Mouse (Mus musculus): ENCODE results near the gene Ints14. TPM values are rescaled to one million over a fixed set of nuclear protein-coding genes. Genes with fewer than 3 reads are reported as not detected.
A peak's percentile ranks its signal among the peaks of the same experiment; 100 is the strongest.

The Ints14 gene
- polyA plus RNA-seq, 1 experiment: 35.0 TPM

DNA sequence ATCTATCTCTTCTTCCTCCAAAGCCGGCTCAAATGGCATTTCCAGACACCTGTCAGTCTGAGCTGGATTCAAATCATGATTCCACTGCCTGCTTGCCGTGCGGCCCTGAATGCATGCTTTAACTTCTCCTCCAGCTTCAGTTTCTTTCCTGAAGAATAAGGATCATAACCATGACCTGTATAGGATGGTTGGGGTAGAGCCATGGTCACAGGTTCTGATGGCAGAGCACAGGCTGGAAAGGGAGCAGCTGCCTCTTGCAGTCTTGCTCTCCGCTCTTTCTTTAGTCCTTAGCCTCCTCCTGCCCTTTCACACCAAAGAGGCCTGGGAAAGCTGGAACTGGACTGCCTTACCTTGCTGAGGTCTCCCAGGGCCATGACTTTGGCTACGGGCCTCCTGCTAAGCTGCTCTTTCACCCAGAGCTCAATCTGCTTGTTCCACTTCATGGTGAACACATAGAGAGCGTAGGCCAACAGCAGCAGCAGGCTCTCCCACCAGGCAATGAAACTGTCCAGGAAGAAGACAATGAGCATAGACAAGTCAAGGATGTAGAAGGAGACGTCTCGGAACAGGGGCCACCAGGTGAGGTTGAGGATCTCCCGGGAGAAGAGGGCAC, 13.1 kb upstream of the Ints14 start:
- no peak overlapping the region for H3K27ac ChIP-seq (ENCODE audit: insufficient read depth, low read length)
- H3K4me3 ChIP-seq (ENCODE audit: insufficient read depth, low read length): no peak overlapping the region
- TF ChIP-seq POLR2A (IDR thresholded peaks at IDR 0.05; ENCODE audit: low read depth, low read length) (no peak), CTCF (IDR thresholded peaks at IDR 0.05; ENCODE audit: borderline replicate concordance, insufficient read depth, low read length) (no peak)
- H3K4me1 ChIP-seq (ENCODE audit: control insufficient read depth, insufficient read depth, low read length): no peaks in the 10 kb centered on the region

DNA sequence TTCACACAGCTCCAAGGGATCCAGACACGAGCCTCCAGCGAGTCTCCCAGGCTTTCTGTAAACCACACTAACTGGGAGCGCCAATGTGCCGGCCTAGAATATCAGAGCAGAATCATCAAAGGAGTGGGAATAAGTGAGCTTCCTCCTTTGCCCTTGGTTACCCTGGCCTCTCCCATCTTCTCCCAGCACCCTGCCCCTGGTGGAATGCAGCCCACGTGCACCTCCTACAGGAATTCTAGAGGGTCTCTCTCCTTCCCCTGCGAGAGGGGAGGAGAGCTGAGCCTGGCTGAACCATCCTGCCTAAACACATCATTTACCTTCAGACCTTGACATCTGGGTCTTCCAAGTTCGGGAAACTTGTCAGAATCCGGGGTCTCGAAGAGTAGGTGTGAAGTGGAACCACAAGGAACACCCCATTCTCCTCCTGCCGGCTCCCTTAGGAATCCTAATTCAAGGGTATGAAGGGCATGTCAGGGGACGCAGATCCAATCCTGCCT, 9.5 kb upstream of the Ints14 start, which contains the start of gene Slc24a1:
TSS of gene Slc24a1 (minus strand) at position 447 of the 497 bp plus-strand sequence.
- TF ChIP-seq POLR2A (IDR thresholded peaks at IDR 0.05; ENCODE audit: low read depth, low read length) (no peak), CTCF (IDR thresholded peaks at IDR 0.05; ENCODE audit: borderline replicate concordance, insufficient read depth, low read length) (no peak)
- H3K4me1 ChIP-seq (ENCODE audit: control insufficient read depth, insufficient read depth, low read length): no peaks in the 10 kb centered on the region
- no peak within 1 kb of the TSS for H3K4me3 ChIP-seq (ENCODE audit: insufficient read depth, low read length)
- H3K27ac ChIP-seq (ENCODE audit: insufficient read depth, low read length): no peak within 1 kb of the TSS

DNA sequence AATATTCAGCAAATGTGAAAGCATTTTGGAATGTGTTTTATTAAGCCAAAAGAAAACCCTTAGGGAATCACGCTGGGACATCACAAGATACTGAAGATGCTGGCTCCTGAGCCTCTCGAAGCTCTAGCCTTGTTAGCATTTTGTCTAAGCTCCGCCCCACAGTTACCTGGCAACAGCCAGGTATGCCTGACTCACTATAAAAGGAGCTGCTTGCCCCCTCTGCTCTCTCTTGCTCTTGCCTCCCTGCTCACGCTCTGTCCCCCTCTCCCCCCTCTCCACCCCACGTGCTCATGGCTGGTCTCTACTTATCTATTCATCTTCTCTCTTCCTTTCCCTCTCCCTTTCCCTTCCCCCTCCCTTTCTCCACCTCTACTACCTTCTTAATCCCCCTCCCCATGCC, 8.7 kb upstream of the Ints14 start:
- H3K4me1 ChIP-seq (ENCODE audit: control insufficient read depth, insufficient read depth, low read length): no peaks in the 10 kb centered on the region
- no peak overlapping the region for H3K27ac ChIP-seq (ENCODE audit: insufficient read depth, low read length)
- TF ChIP-seq CTCF (IDR thresholded peaks at IDR 0.05; ENCODE audit: borderline replicate concordance, insufficient read depth, low read length): no peak
- no peak for TF ChIP-seq POLR2A (IDR thresholded peaks at IDR 0.05; ENCODE audit: low read depth, low read length)

DNA sequence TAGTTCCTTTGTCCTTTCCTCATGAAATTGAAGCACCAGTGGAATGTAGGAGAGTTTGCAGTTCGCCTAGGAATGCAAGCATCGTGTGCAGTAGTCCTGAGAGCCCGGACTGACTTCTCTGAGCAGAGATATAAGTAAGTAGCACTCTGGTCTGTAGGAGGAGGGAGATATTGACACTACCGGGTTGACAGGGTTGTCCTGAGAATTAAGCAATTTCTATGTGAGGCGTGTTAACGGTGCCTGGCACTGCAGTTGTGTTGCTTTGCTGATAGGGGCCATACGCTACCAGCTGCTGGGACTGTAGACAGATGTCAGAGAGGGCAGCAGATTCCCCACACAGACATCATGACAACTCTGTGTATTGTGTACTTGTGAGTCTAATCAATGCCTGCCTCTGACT, 7.5 kb upstream of the Ints14 start:
- H3K4me3 ChIP-seq (ENCODE audit: insufficient read depth, low read length): no peak overlapping the region
- H3K4me1 ChIP-seq (ENCODE audit: control insufficient read depth, insufficient read depth, low read length): no peaks in the 10 kb centered on the region
- TF ChIP-seq CTCF (IDR thresholded peaks at IDR 0.05; ENCODE audit: borderline replicate concordance, insufficient read depth, low read length): no peak
- TF ChIP-seq POLR2A (IDR thresholded peaks at IDR 0.05; ENCODE audit: low read depth, low read length): no peak
- no peak overlapping the region for H3K27ac ChIP-seq (ENCODE audit: insufficient read depth, low read length)

More for the DNA sequence above, 8.7 kb upstream of the Ints14 start:
- no peak overlapping the region for H3K4me3 ChIP-seq (ENCODE audit: insufficient read depth, low read length)

DNA sequence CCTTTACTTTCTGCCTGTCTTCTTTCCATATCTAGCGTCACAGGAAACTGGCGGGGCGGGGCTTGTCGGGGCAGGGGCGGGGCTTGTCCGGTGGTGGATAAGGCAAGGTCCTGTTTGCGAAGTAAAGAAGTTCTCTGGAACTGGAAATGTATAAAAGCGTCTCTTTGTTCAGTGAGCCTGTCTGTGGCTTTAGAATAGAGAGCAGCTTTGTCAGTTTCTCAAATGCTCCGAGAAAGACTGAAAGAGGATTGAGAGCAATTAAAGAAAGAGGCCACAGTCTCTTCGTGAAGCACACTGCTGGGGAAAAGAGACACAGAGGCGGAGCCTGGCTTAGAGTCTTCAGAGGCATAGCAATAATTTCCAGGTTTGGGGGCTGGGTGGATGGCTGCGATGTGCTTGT, 4.4 kb upstream of the Ints14 start:
- TF ChIP-seq CTCF (IDR thresholded peaks at IDR 0.05; ENCODE audit: borderline replicate concordance, insufficient read depth, low read length): no peak
- TF ChIP-seq POLR2A (IDR thresholded peaks at IDR 0.05; ENCODE audit: low read depth, low read length): no peak
- no peak overlapping the region for H3K27ac ChIP-seq (ENCODE audit: insufficient read depth, low read length)
- no peak overlapping the region for H3K4me3 ChIP-seq (ENCODE audit: insufficient read depth, low read length)

DNA sequence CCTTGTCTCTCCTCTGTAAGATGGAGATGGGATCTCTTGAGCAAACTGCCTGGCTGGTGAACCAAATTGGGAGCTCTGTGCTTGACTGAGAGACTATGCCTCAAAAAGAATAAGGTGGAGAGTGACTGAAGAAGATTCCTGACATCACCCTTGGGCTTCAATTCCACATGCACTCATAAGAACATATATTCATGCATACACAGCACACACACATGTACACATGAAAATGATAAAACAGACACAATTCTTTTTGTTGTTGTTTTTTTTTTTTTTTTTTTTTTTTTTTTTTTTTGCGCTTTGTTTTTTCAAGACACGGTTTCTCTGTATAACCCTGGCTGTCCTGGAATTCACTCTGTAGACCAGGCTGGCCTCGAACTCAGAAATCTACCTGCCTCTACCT, 3.4 kb upstream of the Ints14 start:
- TF ChIP-seq POLR2A (IDR thresholded peaks at IDR 0.05; ENCODE audit: low read depth, low read length) (no peak), CTCF (IDR thresholded peaks at IDR 0.05; ENCODE audit: borderline replicate concordance, insufficient read depth, low read length) (no peak)

More for the DNA sequence above, 4.4 kb upstream of the Ints14 start:
- no peaks in the 10 kb centered on the region for H3K4me1 ChIP-seq (ENCODE audit: control insufficient read depth, insufficient read depth, low read length)

DNA sequence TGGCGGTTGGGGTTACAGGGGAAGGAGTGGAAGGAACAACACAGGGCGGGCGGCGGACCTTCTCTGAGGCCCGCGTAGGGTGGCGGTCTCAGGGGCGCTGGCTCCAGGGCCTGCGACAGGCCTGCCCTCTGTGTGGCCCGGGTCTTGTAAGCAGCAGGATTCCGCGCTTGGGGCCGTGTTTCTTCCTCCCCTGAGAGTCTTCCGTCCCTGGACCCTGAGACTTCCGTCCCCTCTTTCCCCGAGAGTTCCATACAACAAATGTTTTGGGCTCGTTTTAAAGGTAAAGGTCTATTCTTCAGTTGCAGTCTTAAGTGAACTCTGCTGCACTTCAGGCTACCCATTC, 244 bp downstream of the Ints14 start:
- peak overlapping the region; percentile 65 for H3K4me3 ChIP-seq (ENCODE audit: insufficient read depth, low read length)
- TF ChIP-seq POLR2A (IDR thresholded peaks at IDR 0.05; ENCODE audit: low read depth, low read length) (no peak), CTCF (IDR thresholded peaks at IDR 0.05; ENCODE audit: borderline replicate concordance, insufficient read depth, low read length) (no peak)

More for the DNA sequence above, 3.4 kb upstream of the Ints14 start:
- Histone ChIP-seq H3K4me3 (ENCODE audit: insufficient read depth, low read length) (no peak overlapping the region), H3K27ac (ENCODE audit: insufficient read depth, low read length) (no peak overlapping the region), H3K4me1 (ENCODE audit: control insufficient read depth, insufficient read depth, low read length) (peaks cover 4% of the 10 kb centered on the region)

DNA sequence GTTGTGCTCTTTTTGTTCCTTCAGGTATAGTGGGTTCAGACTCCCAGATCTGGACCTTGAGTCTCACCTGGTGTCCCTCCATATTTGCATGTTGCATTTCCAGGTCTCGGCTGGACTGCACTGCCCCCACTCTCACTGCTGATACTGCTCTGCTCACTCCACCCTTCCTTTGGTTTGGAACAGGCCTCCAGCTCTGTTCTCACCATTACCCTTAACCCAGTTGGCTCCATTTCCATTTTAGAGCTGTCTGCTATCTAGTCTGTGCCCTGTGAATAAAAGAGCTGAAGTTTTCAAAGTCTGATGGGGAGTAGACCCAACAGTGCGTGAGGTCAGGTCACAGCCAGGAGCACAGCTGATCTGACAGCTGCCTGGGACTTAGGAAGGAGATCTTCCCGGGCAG, 19.8 kb downstream of the Ints14 start:
- no peak for TF ChIP-seq POLR2A (IDR thresholded peaks at IDR 0.05; ENCODE audit: low read depth, low read length)
- TF ChIP-seq CTCF (IDR thresholded peaks at IDR 0.05; ENCODE audit: borderline replicate concordance, insufficient read depth, low read length): no peak
- H3K4me1 ChIP-seq (ENCODE audit: control insufficient read depth, insufficient read depth, low read length): no peaks in the 10 kb centered on the region
- H3K27ac ChIP-seq (ENCODE audit: insufficient read depth, low read length): no peak overlapping the region
- H3K4me3 ChIP-seq (ENCODE audit: insufficient read depth, low read length): no peak overlapping the region

More for the DNA sequence above, 244 bp downstream of the Ints14 start:
- Histone ChIP-seq H3K27ac (ENCODE audit: insufficient read depth, low read length) (peak overlapping the region; percentile 60), H3K4me1 (ENCODE audit: control insufficient read depth, insufficient read depth, low read length) (peaks cover 4% of the 10 kb centered on the region)

DNA sequence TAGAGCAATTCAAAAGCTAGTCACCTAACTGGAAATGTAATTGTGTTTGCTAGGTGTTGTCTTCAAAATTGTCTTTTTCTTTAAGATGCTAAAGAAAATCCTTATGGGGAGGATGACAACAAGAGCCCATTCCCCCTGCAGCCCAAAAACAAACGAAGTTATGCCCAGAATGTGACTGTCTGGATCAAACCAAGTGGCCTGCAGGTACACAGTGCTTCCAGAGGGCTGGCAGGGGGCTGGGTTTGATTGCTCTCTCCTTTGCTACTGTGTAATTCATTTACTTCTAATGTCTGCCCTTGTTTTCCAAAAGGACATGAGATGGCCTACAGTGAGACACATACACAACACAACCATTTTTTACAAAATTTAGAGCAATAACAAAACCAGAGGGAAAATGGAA, 21.2 kb downstream of the Ints14 start:
- Histone ChIP-seq H3K4me3 (ENCODE audit: insufficient read depth, low read length) (no peak overlapping the region), H3K4me1 (ENCODE audit: control insufficient read depth, insufficient read depth, low read length) (no peaks in the 10 kb centered on the region), H3K27ac (ENCODE audit: insufficient read depth, low read length) (no peak overlapping the region)
- TF ChIP-seq CTCF (IDR thresholded peaks at IDR 0.05; ENCODE audit: borderline replicate concordance, insufficient read depth, low read length): no peak
- TF ChIP-seq POLR2A (IDR thresholded peaks at IDR 0.05; ENCODE audit: low read depth, low read length): no peak

DNA sequence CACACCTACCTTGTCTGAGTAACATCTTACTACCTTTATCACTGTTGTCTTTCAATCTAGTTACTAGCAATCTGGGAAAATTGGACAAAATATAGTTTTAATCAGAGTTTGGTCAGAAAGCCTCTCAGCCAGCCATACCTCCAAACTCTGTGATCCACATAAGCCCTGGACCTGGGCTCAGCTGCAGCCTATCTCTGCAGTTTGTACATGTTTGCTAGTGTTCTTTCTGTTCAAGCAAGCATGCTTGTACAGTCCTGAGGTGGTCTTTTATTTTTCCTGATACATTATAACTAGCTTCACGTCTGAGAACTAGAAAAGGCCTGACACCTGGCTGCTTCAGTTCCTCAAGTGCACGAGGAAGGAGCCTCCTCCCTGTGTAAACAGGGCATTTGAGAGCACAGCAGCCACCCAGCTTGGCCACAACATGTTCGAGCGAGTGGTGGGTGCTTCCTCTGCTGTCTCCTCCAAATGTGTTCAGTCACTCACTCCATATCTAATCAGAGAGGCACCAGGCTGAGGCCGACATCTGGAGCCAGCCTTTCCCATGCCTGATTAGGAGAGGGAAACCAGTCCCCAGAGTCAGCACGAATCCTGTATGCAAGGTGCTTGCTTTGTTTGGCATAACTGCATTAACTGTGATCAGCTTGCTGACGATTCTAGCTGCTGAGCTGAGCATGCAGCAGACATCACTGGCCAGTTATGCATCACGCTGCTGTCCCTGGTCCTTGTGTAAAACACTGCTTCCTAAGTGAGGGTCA, 24.5 kb downstream of the Ints14 start:
- no peaks in the 10 kb centered on the region for H3K4me1 ChIP-seq (ENCODE audit: control insufficient read depth, insufficient read depth, low read length)
- no peak overlapping the region for H3K4me3 ChIP-seq (ENCODE audit: insufficient read depth, low read length)
- no peak for TF ChIP-seq POLR2A (IDR thresholded peaks at IDR 0.05; ENCODE audit: low read depth, low read length)
- no peak for TF ChIP-seq CTCF (IDR thresholded peaks at IDR 0.05; ENCODE audit: borderline replicate concordance, insufficient read depth, low read length)
- no peak overlapping the region for H3K27ac ChIP-seq (ENCODE audit: insufficient read depth, low read length)
